Mouse (Mus musculus): ENCODE measurements around the gene Cplx2. TPM values are rescaled to one million over a fixed set of nuclear protein-coding genes. Genes with fewer than 3 reads are reported as not detected.

Cplx2 gene
- total RNA-seq, 2 experiments from 2014 or later = 4.5 to 5.1 TPM

Other genes with a start within 250 kb of the Cplx2 start
- under 1 TPM; 0.07 to 0.10 TPM for gene Hrh2, start 179.2 kb upstream of the Cplx2 start, total RNA-seq (2021)
- gene Thoc3, start 97.5 kb downstream of the Cplx2 start, total RNA-seq (2021) = 10 to 100 TPM; 23.4 to 26.0 TPM
- 1 to 10 TPM; 1.8 to 2.8 TPM for gene Simc1, start 132.4 kb downstream of the Cplx2 start, total RNA-seq (2021)
- gene 4833439L19Rik, start 194.1 kb downstream of the Cplx2 start, total RNA-seq (2021) = 100 to 1,000 TPM in 1 of 2 experiments, 10 to 100 TPM in 1; 98.6 to 102 TPM
- 1 to 10 TPM; 8.1 to 8.4 TPM for gene Arl10, start 203.7 kb downstream of the Cplx2 start, total RNA-seq (2021)
- 10 to 100 TPM; 14.7 to 15.1 TPM for gene Nop16, start 218.7 kb downstream of the Cplx2 start, total RNA-seq (2021)
- 100 to 1,000 TPM; 216 to 231 TPM for gene Higd2a, start 218.9 kb downstream of the Cplx2 start, total RNA-seq (2021)
- 10 to 100 TPM; 91.8 to 93.1 TPM for gene Cltb, start 240.0 kb downstream of the Cplx2 start, total RNA-seq (2021)

Measured in heart, postnatal 14 days (tissue).